Mouse (Mus musculus) embryo, embryonic 9.5 days (tissue): ENCODE data around the gene Tmem178b.

Experiments
- DNase-seq: peaks from one replicate; pipeline ENCODE4 v3.0.0-alpha.2; 2017; ENCODE audit errors: extremely low spot score

Tmem178b gene

DNA sequence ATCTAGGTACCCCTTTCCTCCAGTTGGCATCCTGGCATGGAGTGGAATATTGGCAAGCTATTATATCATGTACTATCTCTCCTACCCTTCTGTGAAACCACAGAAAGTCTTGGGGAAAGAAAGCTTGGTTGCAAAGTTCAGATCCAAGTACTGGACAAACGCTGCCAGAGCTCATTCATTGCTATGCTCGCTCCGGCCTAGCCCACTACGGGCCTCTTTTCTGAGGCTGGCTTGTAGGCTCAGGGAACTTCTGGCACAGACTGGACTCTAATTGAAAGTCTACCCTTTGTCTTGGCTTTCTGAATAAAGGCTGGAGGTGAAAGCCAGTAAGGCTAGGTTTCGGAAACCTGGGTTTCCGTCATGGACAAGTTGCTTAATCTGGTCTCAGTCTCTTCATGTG is 44.7 kb downstream of the Tmem178b start:
- DNase-seq = no peak

DNA sequence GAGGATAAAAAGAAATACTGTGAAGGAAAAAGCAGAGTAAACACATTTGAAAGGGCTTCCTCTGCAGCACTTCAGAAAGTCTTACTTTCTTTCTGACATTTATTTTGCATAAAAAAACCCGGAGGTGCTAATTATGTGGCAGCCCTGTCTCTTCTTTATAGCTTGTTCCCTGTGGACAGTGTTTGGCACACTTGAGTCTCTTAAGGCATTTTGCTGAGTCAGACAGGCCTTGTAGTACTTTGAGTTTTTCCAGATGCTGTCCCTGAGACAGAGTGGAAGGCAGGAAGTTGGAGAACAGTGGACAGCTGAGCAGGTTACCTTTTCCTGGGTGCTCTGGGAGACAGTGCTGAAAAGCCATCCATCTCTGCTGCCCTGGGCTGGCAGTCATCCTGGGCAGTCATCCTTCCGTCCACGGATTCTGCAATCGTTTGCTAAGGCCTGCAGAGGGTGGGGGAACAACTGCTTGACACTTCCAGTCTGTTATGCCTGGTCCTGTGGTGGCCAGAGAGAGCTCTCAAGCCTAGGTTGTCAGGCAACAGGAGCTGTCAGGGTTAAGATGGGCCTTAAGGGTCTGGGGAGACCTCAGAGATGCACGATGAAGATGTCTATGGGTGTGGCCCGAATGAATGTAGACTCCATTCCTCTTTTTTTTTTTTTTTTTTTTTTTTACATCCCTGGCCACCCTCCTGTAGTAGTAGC is 46.1 kb downstream of the Tmem178b start:
- DNase-seq = no peak

DNA sequence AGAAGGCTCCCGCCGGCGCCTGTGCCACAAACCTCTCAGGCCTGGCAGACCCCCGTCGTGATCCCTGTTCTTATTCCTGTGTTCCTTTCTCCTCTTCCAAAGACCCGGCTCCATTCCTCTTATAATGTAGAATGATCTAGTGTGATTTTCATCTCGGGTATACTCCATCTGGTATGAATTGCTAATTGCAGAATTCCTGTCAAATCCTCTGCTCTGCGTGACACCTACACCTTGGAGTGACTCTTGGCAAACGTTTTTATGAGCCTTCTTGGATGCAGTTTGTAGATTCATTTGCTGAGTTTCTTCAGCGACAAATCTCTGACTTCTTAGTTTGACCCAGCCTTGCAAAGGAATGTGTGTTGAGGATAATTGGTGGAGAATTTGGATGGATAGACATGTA is 53.4 kb downstream of the Tmem178b start:
- no peak for DNase-seq

DNA sequence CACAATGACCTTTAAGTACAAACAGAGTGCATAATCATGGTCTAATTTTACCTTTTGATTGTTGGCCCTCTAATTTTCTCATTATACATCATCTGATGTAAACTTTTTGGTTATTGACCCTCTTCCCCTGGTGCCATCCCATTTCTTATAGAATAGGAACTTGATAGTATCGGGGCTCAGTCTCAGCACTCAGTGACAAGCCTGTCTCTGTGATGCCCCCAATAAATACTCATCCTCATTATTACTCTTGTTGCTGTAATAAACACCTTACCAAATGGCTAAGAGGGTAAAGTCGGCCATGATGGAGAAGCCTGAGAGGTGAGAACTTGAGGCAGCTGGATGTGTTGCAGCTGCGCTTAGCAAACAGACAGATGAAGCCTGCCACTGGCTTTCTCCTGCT is 63.5 kb downstream of the Tmem178b start:
- no peak for DNase-seq

DNA sequence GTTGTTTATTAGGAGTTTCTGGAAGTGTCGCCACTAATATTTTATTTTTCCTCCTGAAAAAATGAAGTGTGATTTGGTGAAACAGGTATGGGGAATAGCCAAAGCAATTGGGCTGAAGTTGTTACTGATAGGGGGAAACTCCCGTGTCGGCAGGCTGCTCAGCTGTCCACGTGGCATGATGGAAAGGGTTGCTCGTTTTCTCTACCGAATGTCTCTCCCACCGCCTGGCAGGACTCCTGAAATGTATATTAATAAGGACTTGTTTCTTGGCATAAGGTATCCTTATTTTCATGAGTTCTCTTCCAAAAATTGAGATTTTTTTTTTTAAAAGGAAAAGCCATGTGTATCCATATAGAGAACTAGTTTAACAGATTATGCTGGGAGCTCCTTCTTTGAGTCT is 67.8 kb downstream of the Tmem178b start:
- DNase-seq = no peak

DNA sequence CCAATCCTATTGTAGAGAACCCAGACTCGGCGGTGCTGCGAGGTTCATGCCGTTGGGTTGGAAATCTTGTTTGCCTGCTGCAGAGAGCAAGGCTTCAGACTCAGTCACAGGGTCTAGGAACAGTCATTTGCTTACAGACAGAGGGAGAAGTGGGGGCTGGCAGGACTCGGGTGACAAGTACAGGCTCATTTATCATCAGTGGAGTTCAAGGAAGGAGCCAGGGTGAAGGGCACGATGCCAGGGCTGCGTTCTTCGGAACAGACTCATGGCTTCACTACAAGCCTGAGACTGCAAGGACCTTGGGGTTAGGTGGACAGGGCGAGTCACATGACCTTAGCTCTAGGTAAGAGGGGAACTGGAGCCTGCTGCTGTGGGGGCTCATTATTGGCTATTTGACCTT is 71.8 kb downstream of the Tmem178b start:
- no peak for DNase-seq

DNA sequence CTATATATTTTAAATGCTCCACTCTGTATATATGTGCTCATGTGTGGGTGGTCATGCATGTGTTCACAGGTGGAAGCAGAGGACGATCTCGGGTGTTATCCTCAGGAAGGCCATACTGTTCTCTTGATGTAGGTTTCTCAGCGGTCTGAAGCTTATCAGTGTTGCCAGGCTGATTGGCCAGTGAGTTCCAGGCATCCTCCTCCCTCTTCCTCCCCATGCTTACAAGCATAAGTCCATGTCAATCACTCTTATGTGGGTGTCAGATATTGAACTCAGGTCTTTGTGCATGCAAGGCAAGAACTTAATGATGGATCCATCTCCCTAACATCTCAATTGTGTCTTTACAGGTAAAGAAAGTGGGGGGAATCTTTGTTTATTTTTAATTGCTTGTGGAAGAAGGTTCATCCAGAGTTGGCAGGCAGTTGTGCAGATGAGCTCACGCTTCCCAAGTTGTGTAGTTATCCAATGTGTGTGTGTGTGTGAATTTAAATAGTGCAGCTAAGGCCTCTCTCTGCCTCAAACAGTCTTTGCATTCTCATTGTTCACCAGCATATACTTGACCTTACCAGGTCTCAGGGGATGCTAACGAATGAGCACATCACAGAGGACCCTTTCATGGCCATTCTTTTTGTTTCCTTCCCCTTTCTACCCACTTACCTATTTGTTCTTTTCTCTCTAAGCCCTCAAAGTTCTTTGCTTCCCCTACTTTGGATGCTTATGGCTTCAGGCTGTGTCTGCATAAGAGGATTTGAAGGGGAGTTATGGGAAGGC is 72.8 kb downstream of the Tmem178b start:
- no peak for DNase-seq

DNA sequence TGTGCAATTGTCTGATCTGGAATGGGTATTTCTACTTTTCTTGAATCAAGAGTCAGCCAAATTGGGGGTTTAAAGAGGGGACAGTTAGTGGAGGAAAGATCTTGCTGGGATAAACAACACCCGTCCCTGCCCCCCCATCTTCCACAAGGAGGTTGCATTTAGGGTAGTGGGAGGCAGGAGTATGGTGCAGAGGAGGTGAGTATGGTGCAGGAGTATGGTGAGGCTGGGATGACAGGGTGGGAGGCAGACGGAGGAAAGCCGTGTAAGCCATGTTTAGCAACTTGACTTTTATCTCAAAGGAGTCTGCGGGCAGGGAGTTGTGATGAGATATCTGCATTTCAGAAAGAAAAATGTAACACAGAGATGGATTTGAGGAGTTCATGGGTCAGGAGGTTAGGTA is 73.5 kb downstream of the Tmem178b start:
- no peak for DNase-seq

DNA sequence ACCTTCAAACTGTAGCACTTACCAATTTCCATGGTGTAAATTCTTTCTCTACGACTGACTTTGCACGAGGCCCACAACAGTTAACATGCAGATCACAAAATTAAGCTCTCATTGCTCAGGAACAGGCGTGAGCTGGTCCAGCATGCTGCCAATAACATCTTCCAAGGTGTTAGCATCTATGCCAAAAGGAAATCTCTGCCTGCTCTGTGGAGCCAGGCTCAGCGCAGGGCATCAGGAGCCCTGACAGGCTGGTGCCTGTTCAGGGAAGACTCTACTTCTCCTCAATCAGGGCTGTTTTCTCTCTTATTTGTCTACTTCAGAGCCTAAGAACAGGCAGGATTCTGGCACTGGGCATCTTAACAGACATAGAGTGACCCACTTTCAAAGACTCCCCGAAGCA is 80.9 kb downstream of the Tmem178b start:
- DNase-seq = no peak

DNA sequence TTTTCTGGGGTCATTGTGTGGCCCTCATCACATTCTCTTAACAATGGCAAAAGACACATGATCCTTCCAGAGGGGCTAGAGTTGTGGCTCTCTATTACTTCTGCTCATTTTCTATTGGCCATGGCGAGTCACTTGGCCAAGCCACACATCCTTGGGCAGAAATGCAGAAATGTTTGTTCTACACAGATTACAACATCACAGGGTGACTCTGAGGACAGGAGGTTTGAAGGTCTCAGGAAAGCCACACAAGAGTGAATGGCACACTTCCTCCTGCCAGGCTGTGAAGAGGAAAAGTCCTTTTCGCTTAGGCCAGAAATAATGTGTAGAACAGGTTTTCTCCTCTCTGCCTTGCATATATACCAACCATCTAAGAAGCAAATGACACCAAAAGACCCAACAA is 82.1 kb downstream of the Tmem178b start:
- no peak for DNase-seq

DNA sequence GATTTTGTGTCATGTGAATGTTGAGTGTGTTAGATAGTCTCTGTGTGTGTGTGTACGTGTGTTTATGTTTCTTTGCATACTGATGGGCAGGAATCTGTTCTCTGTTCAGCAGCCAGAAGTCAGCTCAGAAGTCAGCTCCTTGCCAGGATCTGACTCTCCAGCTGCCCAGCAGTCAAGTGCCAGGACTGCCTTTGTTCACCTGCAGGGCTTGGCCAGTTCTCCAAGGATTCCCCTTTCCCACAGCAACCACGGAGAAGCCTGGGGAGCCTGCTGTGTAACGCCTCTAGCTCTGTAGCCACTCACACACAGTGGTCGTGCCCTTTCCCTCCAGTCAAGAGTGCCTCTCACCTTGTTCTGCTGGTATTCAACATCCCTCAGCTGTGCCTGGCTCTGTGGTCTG is 91.5 kb downstream of the Tmem178b start:
- DNase-seq = no peak

DNA sequence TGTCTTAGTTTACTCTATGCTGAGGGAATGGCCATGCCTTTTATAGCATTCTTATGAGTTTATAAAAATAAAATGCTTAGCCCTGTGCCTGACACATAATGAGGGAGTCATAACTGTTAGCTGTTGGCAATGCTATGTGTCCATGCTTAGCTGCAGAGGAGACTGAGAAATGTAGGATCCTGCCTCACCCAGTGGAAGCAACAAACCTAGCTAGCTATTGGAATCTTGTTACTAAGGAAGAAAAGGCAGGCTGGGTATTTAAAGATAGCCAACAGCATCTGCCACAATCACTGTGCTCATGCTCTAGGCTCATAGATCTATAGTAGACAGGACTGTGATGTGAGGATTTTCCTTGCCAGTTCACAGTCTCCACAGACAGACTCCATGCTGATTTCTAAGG is 97.2 kb downstream of the Tmem178b start:
- DNase-seq = no peak

DNA sequence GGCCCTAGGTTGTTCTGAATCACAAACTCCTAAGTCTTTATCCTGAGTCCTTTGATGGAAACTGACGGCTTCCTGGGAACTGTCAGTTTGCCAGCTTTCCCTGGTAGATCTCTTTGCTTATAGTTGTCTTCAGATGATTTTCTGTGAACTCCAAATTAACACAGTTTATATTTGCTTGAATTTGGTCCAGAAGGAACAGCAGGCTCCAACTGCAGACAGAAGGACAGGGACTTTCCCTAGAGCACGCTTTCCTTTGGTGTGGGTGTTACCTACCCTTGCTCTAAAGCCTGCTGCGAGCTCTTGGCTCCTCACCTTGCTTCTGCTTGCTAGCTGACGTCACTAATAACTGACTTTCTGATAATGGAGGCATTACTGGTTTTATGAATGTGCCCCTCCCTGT is 105.9 kb downstream of the Tmem178b start:
- no peak for DNase-seq

DNA sequence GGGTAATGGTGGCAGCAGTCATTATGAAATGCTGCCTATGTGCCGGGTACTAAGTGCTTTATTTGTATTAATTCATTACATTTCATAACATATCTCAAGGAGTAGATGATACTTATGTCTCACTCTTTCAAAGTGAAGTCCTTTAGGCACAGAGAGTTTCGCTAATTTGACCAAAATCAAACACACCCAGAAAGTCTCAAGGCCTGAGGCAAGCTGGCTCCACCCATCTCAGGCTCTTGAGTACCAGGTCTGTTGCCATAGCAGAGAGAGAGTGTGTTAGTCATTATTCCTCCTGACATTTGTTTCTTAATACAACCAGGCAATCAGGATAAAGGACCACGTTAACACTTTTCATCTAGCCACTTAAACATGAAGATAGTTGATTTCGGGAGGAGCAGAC is 117.7 kb downstream of the Tmem178b start:
- no peak for DNase-seq

DNA sequence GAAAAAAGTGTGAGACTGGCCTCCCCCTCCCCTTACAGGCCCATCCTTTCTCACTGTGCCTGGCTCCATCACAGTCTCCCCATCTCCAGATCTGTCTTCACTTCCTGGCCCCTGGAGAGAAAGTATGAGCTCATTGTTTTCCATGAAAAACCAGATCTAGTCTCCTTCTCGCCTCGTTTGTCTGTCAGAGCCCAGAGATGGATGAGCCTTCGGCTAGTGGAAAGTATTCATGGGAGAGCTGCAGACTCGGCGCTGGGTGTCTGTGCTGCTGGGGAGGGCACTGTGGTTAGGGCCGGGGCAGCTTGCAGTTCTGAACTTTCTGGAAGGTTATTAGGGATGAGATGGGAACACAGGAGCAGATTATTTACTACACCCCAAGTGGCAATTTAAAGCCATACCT is 118.9 kb downstream of the Tmem178b start:
- DNase-seq = peak; percentile 4

DNA sequence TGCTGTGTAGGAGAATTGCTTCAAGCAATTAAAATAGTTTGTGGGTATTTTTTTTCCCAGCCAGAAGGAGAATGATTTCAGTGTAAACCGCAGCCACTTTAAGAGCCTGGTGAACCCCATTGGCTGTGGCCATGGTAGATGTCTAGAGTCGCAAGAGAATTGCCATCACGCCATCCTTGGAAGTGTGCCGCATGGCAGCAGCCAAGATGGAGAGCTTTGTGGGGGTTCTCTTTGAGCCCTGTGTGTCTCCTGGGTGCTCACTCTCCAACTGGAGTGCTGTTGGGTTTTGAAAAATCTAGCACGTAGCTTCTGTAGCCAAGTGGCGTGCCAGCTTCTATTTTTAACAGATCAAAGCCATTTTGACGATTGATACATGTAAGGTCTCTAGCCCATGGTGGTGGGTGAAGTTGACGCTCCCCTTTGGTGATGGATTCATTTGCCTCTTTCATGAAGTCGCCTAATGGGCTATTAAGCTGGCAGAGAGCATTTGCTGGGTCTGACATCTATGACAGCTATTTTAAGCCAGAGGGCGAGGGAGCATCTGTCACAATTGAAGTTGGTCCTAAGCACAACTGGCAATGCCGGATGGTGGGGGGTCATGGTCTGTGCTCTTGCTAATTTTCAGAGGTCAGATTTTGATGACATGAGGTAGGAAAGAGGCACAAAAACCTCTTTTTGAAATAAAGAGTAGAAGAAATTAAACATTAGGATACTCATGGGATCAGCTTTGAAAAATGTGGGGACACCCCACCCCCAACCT is 133.1 kb downstream of the Tmem178b start:
- no peak for DNase-seq

DNA sequence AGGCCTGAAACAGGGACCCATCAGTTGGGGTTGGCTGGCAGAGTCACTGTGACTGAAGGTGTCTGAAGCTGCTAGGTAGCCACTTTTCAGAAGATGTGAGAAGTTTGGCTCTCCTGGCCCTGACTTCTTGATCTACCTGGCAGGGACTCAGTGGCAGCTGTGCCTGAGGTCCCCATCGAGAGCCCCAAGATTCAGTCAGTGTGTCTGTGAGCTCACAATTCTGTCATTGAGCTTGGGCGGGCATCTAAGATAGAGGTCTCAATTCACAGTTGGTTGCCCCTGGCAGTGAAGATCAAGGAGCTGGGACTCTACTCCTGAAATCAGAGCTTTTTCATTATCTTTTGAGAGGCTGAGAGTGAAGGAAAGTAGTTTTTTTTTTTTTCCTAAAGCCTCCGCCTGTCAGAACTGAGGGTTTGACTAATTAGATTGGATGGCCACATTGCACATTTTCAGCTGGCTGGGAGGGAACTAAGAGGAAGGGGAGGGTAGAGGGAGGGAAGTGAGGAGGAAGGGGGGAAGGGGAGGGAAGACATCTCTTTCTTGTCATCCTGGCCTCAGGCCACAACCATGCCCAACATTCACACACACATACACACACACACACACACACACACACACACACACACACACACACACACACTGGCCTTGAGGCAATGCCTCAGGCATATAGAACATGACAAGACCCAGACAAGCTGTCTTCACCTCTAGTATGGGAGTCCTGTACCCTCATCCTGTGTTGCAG is 135.3 kb downstream of the Tmem178b start:
- DNase-seq = no peak

DNA sequence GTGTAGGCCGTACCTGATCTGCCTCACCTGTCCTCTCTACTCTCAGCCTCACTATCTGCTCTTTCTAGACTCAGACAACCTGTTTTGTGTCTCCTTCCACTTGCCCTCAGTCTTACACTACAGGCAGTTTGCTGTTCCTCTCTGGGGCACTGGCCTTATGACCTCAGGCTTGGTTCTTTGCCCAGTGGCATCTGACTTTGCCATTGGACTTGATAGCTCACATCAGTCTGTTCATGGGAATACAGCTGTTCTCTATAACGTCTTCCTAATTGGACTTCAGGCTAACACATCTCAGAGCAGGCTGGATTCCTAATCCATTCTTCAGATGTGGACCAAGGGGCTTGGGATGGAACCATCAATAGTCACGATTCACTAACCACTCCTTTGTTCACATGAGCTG is 136.6 kb downstream of the Tmem178b start:
- DNase-seq = no peak

DNA sequence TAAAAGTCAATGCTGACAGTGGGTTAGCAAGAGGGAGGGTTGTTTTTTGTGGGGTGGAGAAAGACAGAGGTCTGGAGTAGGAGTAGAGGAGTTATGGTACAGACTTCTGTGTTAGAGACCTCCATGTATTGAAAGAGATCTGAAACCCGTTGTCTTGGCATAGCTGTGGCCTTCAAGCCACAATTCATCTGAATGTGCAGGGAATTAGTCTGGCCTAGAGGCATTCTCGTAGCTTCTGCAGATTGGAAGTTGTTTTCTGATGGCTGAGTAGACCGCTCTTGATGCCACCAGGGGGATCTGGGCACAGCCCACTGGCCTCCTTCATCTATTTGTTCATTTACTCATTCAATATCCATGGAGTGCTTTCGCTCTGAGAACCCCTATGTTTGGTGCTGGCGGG is 138.0 kb downstream of the Tmem178b start:
- no peak for DNase-seq

DNA sequence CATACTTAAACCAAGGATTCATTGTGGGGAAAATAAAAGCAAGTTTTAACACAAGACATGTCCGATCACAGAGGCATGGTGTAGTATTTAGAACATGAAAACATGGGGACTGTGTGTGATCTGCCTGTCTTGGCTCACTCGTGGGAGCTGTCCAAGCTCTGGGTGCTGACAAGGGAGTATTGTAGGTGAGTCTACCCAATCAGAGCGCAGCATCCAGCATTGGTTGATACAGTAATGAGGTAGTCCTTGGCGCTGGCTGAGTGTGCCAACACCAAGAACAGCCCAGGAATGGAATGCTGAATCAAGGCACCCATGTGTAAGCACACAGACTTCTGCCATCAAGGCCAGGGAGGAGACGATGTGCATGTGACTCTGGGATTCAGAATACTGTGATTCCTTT is 138.5 kb downstream of the Tmem178b start:
- DNase-seq = peak; percentile 23

DNA sequence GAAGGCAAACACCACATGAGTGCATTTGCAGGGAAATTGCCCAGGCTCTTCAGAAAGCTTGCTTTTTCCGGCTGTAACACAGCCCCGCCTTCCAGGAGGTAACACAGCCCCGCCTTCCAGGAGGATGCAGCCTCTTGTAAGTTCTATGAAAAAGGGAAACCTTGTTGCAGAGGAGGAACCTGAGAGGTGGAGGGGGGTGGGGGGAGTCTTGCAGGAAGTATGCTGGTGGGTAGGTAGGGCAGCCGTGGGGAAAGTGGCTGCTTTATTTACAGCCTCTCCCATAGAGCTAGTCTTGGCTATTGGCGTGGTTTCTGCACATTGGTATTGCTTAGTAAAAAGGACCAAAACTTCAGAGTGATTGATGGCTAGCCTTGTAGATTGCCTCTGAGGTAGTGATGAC is 140.3 kb downstream of the Tmem178b start:
- no peak for DNase-seq

DNA sequence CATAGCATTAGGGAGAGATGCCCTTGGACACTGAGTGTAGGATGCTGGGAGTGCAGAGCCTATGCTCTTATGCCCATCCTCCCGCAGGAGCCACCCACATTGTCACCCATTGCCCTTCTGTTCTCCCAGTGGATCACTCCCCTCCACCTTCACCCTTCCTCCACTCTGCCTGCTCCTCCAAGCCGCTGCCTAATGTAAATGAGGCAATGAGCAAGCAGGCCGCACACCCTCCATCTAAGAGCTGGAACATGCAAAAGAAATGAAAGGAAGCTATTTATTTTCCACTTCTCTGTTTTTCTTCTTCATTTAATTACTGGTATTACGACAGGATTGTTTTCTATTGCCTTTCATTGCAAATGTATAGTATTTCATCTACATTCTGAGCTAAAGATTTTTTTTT is 142.1 kb downstream of the Tmem178b start:
- no peak for DNase-seq
